Mouse (Mus musculus): Measurements from ENCODE around the gene Mmel1. TPM values are rescaled to one million over a fixed set of nuclear protein-coding genes. Genes with fewer than 3 reads are reported as not detected.
A peak's percentile ranks its signal among the peaks of the same experiment; 100 is the strongest.

Mmel1 gene
- polyA plus RNA-seq, 1 experiment from 2014 or later, result 0.56 TPM

GRCm38 (mm10) chr4:154908490-154908889, 39.1 kb downstream of the Mmel1 start:
- H3K4me2 ChIP-seq, result no peak overlapping the region
- H3K4me3 ChIP-seq (ENCODE audit: low read depth, low read length), result no peak overlapping the region
- no peaks in the 10 kb centered on the region for H3K36me3 ChIP-seq (ENCODE audit: control insufficient read depth, insufficient read depth, low read length)
- ATAC-seq (ENCODE audit: low FRiP score), result no peak
- 83% methylated on average over 5 of the region's 5 CpGs for WGBS
- no peaks in the 10 kb centered on the region for H3K9me3 ChIP-seq (ENCODE audit: control insufficient read depth, low read length)
- no peak overlapping the region for H3K9ac ChIP-seq (ENCODE audit: low read length)
- no peaks in the 10 kb centered on the region for H3K27me3 ChIP-seq (ENCODE audit: control insufficient read depth, insufficient read depth, low read length)
- DNase-seq (ENCODE audit: low spot score, missing footprints), result no peak
- peaks cover 12% of the 10 kb centered on the region for H3K4me1 ChIP-seq (ENCODE audit: control insufficient read depth, insufficient read depth, low read length)
- H3K27ac ChIP-seq (ENCODE audit: low read depth, low read length), result no peak overlapping the region

GRCm38 (mm10) chr4:154910606-154911522, 41.5 kb downstream of the Mmel1 start:
- Histone ChIP-seq H3K9ac (ENCODE audit: low read length) (peak overlapping the region; percentile 1; the same call in 1 of the 2 replicates), H3K4me3 (ENCODE audit: low read depth, low read length) (no peak overlapping the region), H3K36me3 (ENCODE audit: control insufficient read depth, insufficient read depth, low read length) (no peaks in the 10 kb centered on the region), H3K27ac (ENCODE audit: low read depth, low read length) (no peak overlapping the region), H3K4me1 (ENCODE audit: control insufficient read depth, insufficient read depth, low read length) (peaks cover 12% of the 10 kb centered on the region), H3K4me2 (peak overlapping the region; percentile 11; the same call in 1 of the 2 replicates), H3K27me3 (ENCODE audit: control insufficient read depth, insufficient read depth, low read length) (no peaks in the 10 kb centered on the region), H3K9me3 (ENCODE audit: control insufficient read depth, low read length) (no peaks in the 10 kb centered on the region)
- DNase-seq (ENCODE audit: low spot score, missing footprints), result no peak
- ATAC-seq (ENCODE audit: low FRiP score), result no peak
- 12% methylated on average over 15 of the region's 15 CpGs for WGBS

- no peaks in the 10 kb centered on the region for H3K36me3 ChIP-seq (ENCODE audit: control insufficient read depth, insufficient read depth, low read length)
- H3K27me3 ChIP-seq (ENCODE audit: control insufficient read depth, insufficient read depth, low read length), result no peaks in the 10 kb centered on the region
- DNase-seq (ENCODE audit: low spot score, missing footprints) (no peak), ATAC-seq (ENCODE audit: low FRiP score) (no peak)
- H3K4me3 ChIP-seq (ENCODE audit: low read depth, low read length), result no peak overlapping the region
- no peaks in the 10 kb centered on the region for H3K9me3 ChIP-seq (ENCODE audit: control insufficient read depth, low read length)
- no peak overlapping the region for H3K27ac ChIP-seq (ENCODE audit: low read depth, low read length)
- 76% methylated on average over 2 of the region's 2 CpGs for WGBS
- H3K4me1 ChIP-seq (ENCODE audit: control insufficient read depth, insufficient read depth, low read length), result peaks cover 12% of the 10 kb centered on the region
- no peak overlapping the region for H3K4me2 ChIP-seq
- H3K9ac ChIP-seq (ENCODE audit: low read length), result no peak overlapping the region
Measured at GRCm38 (mm10) chr4:154911644-154912043, 42.3 kb downstream of the Mmel1 start.

GRCm38 (mm10) chr4:154913845-154914244, 44.5 kb downstream of the Mmel1 start:
- Histone ChIP-seq H3K36me3 (ENCODE audit: control insufficient read depth, insufficient read depth, low read length) (no peaks in the 10 kb centered on the region), H3K4me3 (ENCODE audit: low read depth, low read length) (no peak overlapping the region), H3K9me3 (ENCODE audit: control insufficient read depth, low read length) (no peaks in the 10 kb centered on the region), H3K4me1 (ENCODE audit: control insufficient read depth, insufficient read depth, low read length) (peaks cover 10% of the 10 kb centered on the region), H3K4me2 (no peak overlapping the region), H3K27ac (ENCODE audit: low read depth, low read length) (no peak overlapping the region), H3K9ac (ENCODE audit: low read length) (no peak overlapping the region), H3K27me3 (ENCODE audit: control insufficient read depth, insufficient read depth, low read length) (no peaks in the 10 kb centered on the region)
- 95% methylated on average over 3 of the region's 3 CpGs for WGBS
- ATAC-seq (ENCODE audit: low FRiP score) (no peak), DNase-seq (ENCODE audit: low spot score, missing footprints) (no peak)

- Histone ChIP-seq H3K27me3 (ENCODE audit: control insufficient read depth, insufficient read depth, low read length) (no peaks in the 10 kb centered on the region), H3K4me2 (no peak overlapping the region), H3K36me3 (ENCODE audit: control insufficient read depth, insufficient read depth, low read length) (no peaks in the 10 kb centered on the region), H3K9ac (ENCODE audit: low read length) (no peak overlapping the region), H3K4me3 (ENCODE audit: low read depth, low read length) (no peak overlapping the region), H3K27ac (ENCODE audit: low read depth, low read length) (no peak overlapping the region), H3K9me3 (ENCODE audit: control insufficient read depth, low read length) (no peaks in the 10 kb centered on the region), H3K4me1 (ENCODE audit: control insufficient read depth, insufficient read depth, low read length) (peaks cover 10% of the 10 kb centered on the region)
- ATAC-seq (ENCODE audit: low FRiP score) (no peak), DNase-seq (ENCODE audit: low spot score, missing footprints) (no peak)
- 93% methylated on average over 4 of the region's 4 CpGs for WGBS
Measured at GRCm38 (mm10) chr4:154914252-154914651, 44.9 kb downstream of the Mmel1 start.

GRCm38 (mm10) chr4:154914707-154915106, 45.3 kb downstream of the Mmel1 start:
- no peaks in the 10 kb centered on the region for H3K9me3 ChIP-seq (ENCODE audit: control insufficient read depth, low read length)
- WGBS, result 84% methylated on average over 3 of the region's 3 CpGs
- H3K27me3 ChIP-seq (ENCODE audit: control insufficient read depth, insufficient read depth, low read length), result no peaks in the 10 kb centered on the region
- DNase-seq (ENCODE audit: low spot score, missing footprints), result peak; percentile 21
- no peak overlapping the region for H3K9ac ChIP-seq (ENCODE audit: low read length)
- peaks cover 10% of the 10 kb centered on the region for H3K4me1 ChIP-seq (ENCODE audit: control insufficient read depth, insufficient read depth, low read length)
- H3K4me2 ChIP-seq, result no peak overlapping the region
- no peaks in the 10 kb centered on the region for H3K36me3 ChIP-seq (ENCODE audit: control insufficient read depth, insufficient read depth, low read length)
- H3K27ac ChIP-seq (ENCODE audit: low read depth, low read length), result no peak overlapping the region
- no peak for ATAC-seq (ENCODE audit: low FRiP score)
- H3K4me3 ChIP-seq (ENCODE audit: low read depth, low read length), result no peak overlapping the region

- H3K27ac ChIP-seq (ENCODE audit: low read depth, low read length), result no peak overlapping the region
- peaks cover 10% of the 10 kb centered on the region for H3K4me1 ChIP-seq (ENCODE audit: control insufficient read depth, insufficient read depth, low read length)
- H3K9ac ChIP-seq (ENCODE audit: low read length), result no peak overlapping the region
- H3K36me3 ChIP-seq (ENCODE audit: control insufficient read depth, insufficient read depth, low read length), result no peaks in the 10 kb centered on the region
- WGBS, result 88% methylated on average over 10 of the region's 10 CpGs
- H3K4me3 ChIP-seq (ENCODE audit: low read depth, low read length), result no peak overlapping the region
- ATAC-seq (ENCODE audit: low FRiP score), result no peak
- no peaks in the 10 kb centered on the region for H3K9me3 ChIP-seq (ENCODE audit: control insufficient read depth, low read length)
- no peaks in the 10 kb centered on the region for H3K27me3 ChIP-seq (ENCODE audit: control insufficient read depth, insufficient read depth, low read length)
- no peak overlapping the region for H3K4me2 ChIP-seq
- DNase-seq (ENCODE audit: low spot score, missing footprints), result no peak
Measured at GRCm38 (mm10) chr4:154915286-154915685, 45.9 kb downstream of the Mmel1 start.

GRCm38 (mm10) chr4:154916662-154917061, 47.3 kb downstream of the Mmel1 start:
- DNase-seq (ENCODE audit: low spot score, missing footprints) (no peak), ATAC-seq (ENCODE audit: low FRiP score) (no peak)
- WGBS, result 85% methylated on average over 4 of the region's 4 CpGs
- Histone ChIP-seq H3K4me2 (no peak overlapping the region), H3K4me1 (ENCODE audit: control insufficient read depth, insufficient read depth, low read length) (no peaks in the 10 kb centered on the region), H3K27ac (ENCODE audit: low read depth, low read length) (no peak overlapping the region), H3K9ac (ENCODE audit: low read length) (no peak overlapping the region), H3K9me3 (ENCODE audit: control insufficient read depth, low read length) (no peaks in the 10 kb centered on the region), H3K4me3 (ENCODE audit: low read depth, low read length) (no peak overlapping the region), H3K27me3 (ENCODE audit: control insufficient read depth, insufficient read depth, low read length) (no peaks in the 10 kb centered on the region), H3K36me3 (ENCODE audit: control insufficient read depth, insufficient read depth, low read length) (no peaks in the 10 kb centered on the region)

GRCm38 (mm10) chr4:154922291-154922690, 52.9 kb downstream of the Mmel1 start:
- ATAC-seq (ENCODE audit: low FRiP score), result no peak
- WGBS, result 87% methylated on average over 4 of the region's 4 CpGs

More at GRCm38 (mm10) chr4:154922291-154922690, 52.9 kb downstream of the Mmel1 start:
- Histone ChIP-seq H3K4me3 (ENCODE audit: low read depth, low read length) (no peak overlapping the region), H3K4me1 (ENCODE audit: control insufficient read depth, insufficient read depth, low read length) (no peaks in the 10 kb centered on the region), H3K27ac (ENCODE audit: low read depth, low read length) (no peak overlapping the region), H3K4me2 (no peak overlapping the region), H3K27me3 (ENCODE audit: control insufficient read depth, insufficient read depth, low read length) (no peaks in the 10 kb centered on the region), H3K36me3 (ENCODE audit: control insufficient read depth, insufficient read depth, low read length) (no peaks in the 10 kb centered on the region), H3K9me3 (ENCODE audit: control insufficient read depth, low read length) (no peaks in the 10 kb centered on the region), H3K9ac (ENCODE audit: low read length) (no peak overlapping the region)
- no peak for DNase-seq (ENCODE audit: low spot score, missing footprints)

Data from midbrain, embryonic 11.5 days (tissue).